Mouse (Mus musculus): ENCODE data around the gene Tle4.

DNA sequence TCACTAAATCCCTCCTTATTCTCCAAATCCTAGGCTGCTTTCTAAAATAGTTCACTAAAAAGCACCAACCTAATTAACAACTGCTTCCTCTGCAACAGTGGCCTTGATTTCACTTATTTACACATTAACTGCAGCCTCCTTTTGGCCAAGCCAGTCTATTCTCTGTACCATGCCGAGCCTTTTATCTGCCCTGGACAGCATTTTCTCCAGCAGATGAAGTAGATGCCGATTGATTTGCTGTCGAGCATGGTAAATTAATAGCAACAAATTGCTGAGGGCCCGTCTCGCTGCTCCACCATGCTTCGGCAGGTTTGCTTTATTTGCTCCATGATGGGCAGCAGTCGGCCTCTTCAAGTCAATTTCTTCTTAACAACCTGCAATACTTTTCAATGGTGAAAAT, 7.7 kb downstream of the Tle4 start:
- TF ChIP-seq EP300 (IDR thresholded peaks at IDR 0.05; ENCODE audit: insufficient read depth, low read depth, low read length) (no peak), POLR2A (IDR thresholded peaks at IDR 0.05; ENCODE audit: insufficient read depth, low read length) (no peak)

Data from ES-Bruce4 (cell line).